Mouse (Mus musculus): Measurements from ENCODE around the gene Olfr693.

- TF ChIP-seq CTCF (IDR thresholded peaks at IDR 0.05; ENCODE audit: extremely low read depth, insufficient read length, insufficient replicate concordance, low read depth, low read length) (no peak), POLR2A (IDR thresholded peaks at IDR 0.05; ENCODE audit: low read depth, low read length) (no peak)
These were observed 30.6 kb downstream of the Olfr693 start for GRCm38 (mm10) chr7:106649774-106650173.

Data from small intestine, adult 2 months (tissue).